Mouse (Mus musculus): ENCODE results near the gene Gm8246.
"Not testable (repeated sequence)": the region's sequence is repeated elsewhere in the genome, so short reads cannot be mapped to it uniquely, and the experiment has no call there.

The Gm8246 gene

GRCm38 (mm10) chr14:5477730-5478129 lies at the start of gene Gm8246:
Gm8246 (minus strand) TSS chr14:5477830.
- DNase-seq (ENCODE audit: low spot score in 2 of 2), result not testable (repeated sequence)

DNA sequence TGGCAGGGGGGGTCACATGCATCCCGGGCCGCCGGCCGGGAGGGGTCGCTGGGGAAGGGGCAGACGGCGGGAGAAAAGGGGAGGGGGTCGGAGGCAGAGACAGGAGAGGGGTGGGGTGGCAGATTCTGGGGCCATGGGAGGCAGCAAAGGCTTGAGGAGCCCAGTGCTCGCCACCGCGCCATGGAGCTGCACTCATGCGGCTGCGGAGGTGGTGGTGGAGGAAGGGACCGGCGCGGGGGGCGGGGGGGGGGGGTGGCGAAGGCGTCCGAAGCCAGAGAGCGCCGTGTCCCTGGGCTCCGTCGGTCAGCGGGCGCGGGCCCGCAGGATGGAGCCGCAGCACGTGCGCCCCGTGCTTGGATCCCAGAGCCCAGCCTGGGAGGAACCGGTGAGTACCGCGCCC lies 23.7 kb upstream of the Gm8246 start, which contains the start of gene Gm3488:
Gm3488 (plus strand) TSS at position 301 of the 400 bp plus-strand sequence.
- not testable (repeated sequence) for DNase-seq (ENCODE audit: low spot score in 2 of 2)

GRCm38 (mm10) chr14:5483907-5484306 lies 6.3 kb upstream of the Gm8246 start, which contains the start of gene Gm3187:
Gm3187 (plus strand) TSS chr14:5484207.
- not testable (repeated sequence) for DNase-seq (ENCODE audit: low spot score in 2 of 2)

GRCm38 (mm10) chr14:5460469-5460868 lies 17.2 kb downstream of the Gm8246 start:
- DNase-seq (ENCODE audit: low spot score in 2 of 2), result not testable (repeated sequence)

- not testable (repeated sequence) for DNase-seq (ENCODE audit: low spot score in 2 of 2)
Measured at GRCm38 (mm10) chr14:5455367-5455766, 22.3 kb downstream of the Gm8246 start, which contains the start of gene Gm3194. Gm3194 (minus strand) TSS chr14:5455467.
